Mouse (Mus musculus) brain, embryonic 14.5 days (tissue): ENCODE results near the gene Nagpa.

Source experiments
- CTCF ChIP-seq: fragments of 200-500 bp; IDR thresholded peaks from 2 replicates; pipeline ENCODE4 v1.5.1; 2012; ENCODE audit warnings: inconsistent platforms, mild to moderate bottlenecking, moderate library complexity, borderline replicate concordance; ENCODE audit not compliant: insufficient read depth, insufficient read length; ENCODE audit errors: extremely low read depth
- POLR2A ChIP-seq: fragments of 200-500 bp; IDR thresholded peaks from 2 replicates; pipeline ENCODE4 v1.6.1; 2012; ENCODE audit warnings: mild to moderate bottlenecking, inconsistent platforms, borderline replicate concordance; ENCODE audit not compliant: poor library complexity, insufficient read depth, insufficient read length, severe bottlenecking; ENCODE audit errors: extremely low read depth

GRCm38 (mm10) chr16:5242355-5242754 is 38.5 kb upstream of the Nagpa start:
- no peak for TF ChIP-seq CTCF
- no peak for TF ChIP-seq POLR2A
